Mouse (Mus musculus) liver, postnatal 0 days (tissue): ENCODE measurements around the gene Dsp. TPM values are rescaled to one million over a fixed set of nuclear protein-coding genes. Genes with fewer than 3 reads are reported as not detected.

Experiments
- ATAC-seq: fragments of 200-750 bp; cut with Nextera tagmentation; 2 replicates; pipeline ENCODE4 v1.8.0; 2017; ENCODE audit warnings: mild to moderate bottlenecking, moderate library complexity
- DNase-seq: peaks from one replicate; pipeline ENCODE4 v3.0.0-alpha.2; 2016
- H3K27ac ChIP-seq: fragments of 300-500 bp; sonication (generic); 2 replicates; pipeline ENCODE4 v1.5.1; 2014; ENCODE audit warnings: antibody characterized with exemption, moderate library complexity, mild to moderate bottlenecking, low read depth
- H3K27me3 ChIP-seq: fragments of 300-500 bp; sonication (generic); 2 replicates; pipeline ENCODE4 v1.6.1; 2014; ENCODE audit warnings: low read length, control low read depth, mixed read lengths; ENCODE audit not compliant: insufficient read depth
- H3K36me3 ChIP-seq: fragments of 300-500 bp; sonication (generic); replicated peaks from 2 replicates; pipeline ENCODE4 v1.6.1; 2014; ENCODE audit warnings: mild to moderate bottlenecking, control low read depth, low read length, moderate library complexity, mixed read lengths; ENCODE audit not compliant: insufficient read depth
- H3K4me1 ChIP-seq: fragments of 300-500 bp; sonication (generic); 2 replicates; pipeline ENCODE4 v1.6.1; 2014; ENCODE audit warnings: antibody characterized with exemption, mild to moderate bottlenecking, control low read depth; ENCODE audit not compliant: insufficient read depth
- H3K4me2 ChIP-seq: fragments of 300-500 bp; sonication (generic); 2 replicates; pipeline ENCODE4 v1.6.1; 2014; ENCODE audit warnings: low read depth, mild to moderate bottlenecking, low read length, moderate library complexity, mixed read lengths
- H3K4me3 ChIP-seq: fragments of 300-500 bp; sonication (generic); 2 replicates; pipeline ENCODE4 v1.5.1; 2014; ENCODE audit warnings: low read depth, low read length
- H3K9ac ChIP-seq: fragments of 300-500 bp; sonication (generic); replicated peaks from 2 replicates; pipeline ENCODE4 v1.6.1; 2014; ENCODE audit warnings: mild to moderate bottlenecking, moderate library complexity
- H3K9me3 ChIP-seq: fragments of 300-500 bp; sonication (generic); 2 replicates; pipeline ENCODE4 v1.6.1; 2016; ENCODE audit warnings: mild to moderate bottlenecking, control low read depth, low read length, mixed read lengths
- CTCF ChIP-seq: sonication (generic); IDR thresholded peaks from 2 replicates; pipeline ENCODE4 v1.5.1; 2016; ENCODE audit warnings: antibody characterized with exemption, low read depth
- EP300 ChIP-seq: IDR thresholded peaks from 2 replicates; pipeline ENCODE4 v1.6.1; 2016; ENCODE audit warnings: antibody characterized with exemption, low read depth, mild to moderate bottlenecking
- WGBS: fragments of 180-500 bp; shearing (Covaris S2); extraction: QIAGEN DNeasy Blood & Tissue Kit; methylation state at CpG from one replicate; pipeline ENCODE4 v1.1.7; 2014; ENCODE audit not compliant: insufficient replicate concordance; 5-methylcytosine and 5-hydroxymethylcytosine counted together
- polyA plus RNA-seq: library from polyadenylated mRNA; unstranded; fragments of >200 nt; fragmentation: Nextera tagmentation; extraction: Ambion mirVana; gene quantifications from 2 replicates; pipeline ENCODE4 v1.2.1, GENCODE M21; 2015

Gene Dsp
- 1.9 TPM in 2 replicates for polyA plus RNA-seq

GRCm38 (mm10) chr13:38151069-38151588 lies at the start of gene Dsp:
Gene Dsp, plus strand, starts transcription at chr13:38151294.
- peak; percentile 69 for DNase-seq
- peak; percentile 90 for ATAC-seq
- peak within 1 kb of the TSS; percentile 84 for H3K27ac ChIP-seq

DNA sequence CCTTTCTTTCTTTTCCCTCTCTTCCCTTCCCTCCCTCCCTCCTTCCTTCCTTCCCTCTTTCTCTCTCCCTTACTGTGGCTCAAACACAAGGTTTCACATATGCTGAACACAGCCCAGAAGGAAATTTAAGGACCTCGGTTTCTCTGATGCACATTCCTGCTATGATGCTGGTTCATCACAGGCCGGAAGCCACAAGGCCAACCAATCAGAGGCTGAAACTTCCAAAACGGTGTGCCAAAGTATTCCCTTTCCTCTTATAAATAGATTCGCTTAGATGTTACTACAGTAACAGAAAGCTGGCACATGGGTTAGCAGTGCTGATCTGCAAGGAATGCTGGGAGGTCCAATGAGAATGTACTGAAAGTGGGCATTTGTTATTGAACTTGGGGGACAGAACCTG lies 47.7 kb upstream of the Dsp start:
- DNase-seq (no peak), ATAC-seq (no peak)
- Histone ChIP-seq H3K4me3 (no peak overlapping the region), H3K27ac (no peak overlapping the region), H3K27me3 (no peaks in the 10 kb centered on the region), H3K36me3 (no peaks in the 10 kb centered on the region), H3K9ac (no peak overlapping the region), H3K4me2 (no peak overlapping the region), H3K9me3 (no peaks in the 10 kb centered on the region), H3K4me1 (no peaks in the 10 kb centered on the region)
- no peak for TF ChIP-seq CTCF
- no peak for TF ChIP-seq EP300
- 65% methylated on average over 4 of the region's 4 CpGs for WGBS

More at GRCm38 (mm10) chr13:38151069-38151588, at the start of gene Dsp:
- WGBS = 2% methylated on average over 50 of the region's 58 CpGs
- TF ChIP-seq CTCF (no peak), EP300 (no peak)
- H3K9ac ChIP-seq = peak within 1 kb of the TSS; percentile 58
- H3K4me1 ChIP-seq = peaks cover 13% of the 10 kb centered on the region
- H3K9me3 ChIP-seq = no peaks in the 10 kb centered on the region
- peaks cover 25% of the 10 kb centered on the region for H3K27me3 ChIP-seq
- H3K4me2 ChIP-seq = peak within 1 kb of the TSS; percentile 80
- peak within 1 kb of the TSS; percentile 56 for H3K4me3 ChIP-seq
- H3K36me3 ChIP-seq = no peaks in the 10 kb centered on the region

DNA sequence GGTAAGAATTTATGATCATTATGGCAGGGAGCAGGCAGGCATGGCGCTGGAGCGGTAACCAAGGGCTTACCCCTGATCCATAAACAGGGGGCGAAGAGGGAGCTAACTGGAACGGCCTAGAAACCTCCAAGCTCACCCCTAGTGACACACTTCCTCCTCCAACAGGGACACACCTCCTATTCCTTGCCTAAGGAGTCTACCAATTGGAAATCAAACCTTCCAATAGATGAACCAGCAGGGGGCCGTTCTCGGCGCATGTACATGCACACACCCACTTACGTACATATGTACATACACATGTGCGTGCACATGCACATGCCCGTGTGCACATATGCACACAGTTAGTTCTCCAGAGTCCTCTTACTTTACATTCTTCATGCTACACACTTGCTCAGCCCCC lies 46.6 kb upstream of the Dsp start:
- Histone ChIP-seq H3K4me2 (no peak overlapping the region), H3K27me3 (no peaks in the 10 kb centered on the region), H3K9ac (no peak overlapping the region), H3K27ac (no peak overlapping the region), H3K36me3 (no peaks in the 10 kb centered on the region), H3K9me3 (no peaks in the 10 kb centered on the region), H3K4me1 (no peaks in the 10 kb centered on the region), H3K4me3 (no peak overlapping the region)
- 88% methylated on average over 10 of the region's 10 CpGs for WGBS
- DNase-seq (no peak), ATAC-seq (no peak)
- no peak for TF ChIP-seq CTCF
- TF ChIP-seq EP300 = no peak

GRCm38 (mm10) chr13:38109081-38109480 lies 42.0 kb upstream of the Dsp start:
- TF ChIP-seq EP300 = no peak
- TF ChIP-seq CTCF = no peak
- no peaks in the 10 kb centered on the region for H3K36me3 ChIP-seq
- H3K27ac ChIP-seq = no peak overlapping the region
- no peaks in the 10 kb centered on the region for H3K27me3 ChIP-seq
- DNase-seq (no peak), ATAC-seq (no peak)
- H3K9ac ChIP-seq = no peak overlapping the region
- H3K4me2 ChIP-seq = no peak overlapping the region
- H3K9me3 ChIP-seq = no peaks in the 10 kb centered on the region
- no peaks in the 10 kb centered on the region for H3K4me1 ChIP-seq
- WGBS = 81% methylated on average over 9 of the region's 9 CpGs
- H3K4me3 ChIP-seq = no peak overlapping the region

DNA sequence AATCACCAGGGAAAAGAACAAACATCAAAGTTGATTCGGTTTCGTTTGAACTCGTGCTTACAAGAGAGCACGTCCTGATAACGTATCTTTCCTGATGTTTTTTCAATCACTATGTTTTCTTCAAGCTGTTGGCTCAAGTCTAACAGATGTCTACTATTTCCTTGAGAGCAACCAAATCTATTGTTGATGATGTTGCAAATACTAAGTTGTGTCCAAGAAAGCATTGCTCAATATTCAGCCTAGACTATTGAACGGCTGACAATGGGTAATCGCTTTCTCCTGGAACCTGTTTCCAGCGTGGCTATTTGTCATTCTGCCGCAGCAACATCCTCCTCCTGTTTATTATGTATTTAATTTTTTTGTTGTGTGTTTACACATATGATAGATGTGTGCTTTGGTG lies 28.8 kb upstream of the Dsp start:
- H3K9ac ChIP-seq = no peak overlapping the region
- DNase-seq (no peak), ATAC-seq (no peak)
- TF ChIP-seq EP300 (no peak), CTCF (no peak)
- H3K27me3 ChIP-seq = no peaks in the 10 kb centered on the region
- no peak overlapping the region for H3K4me2 ChIP-seq
- no peaks in the 10 kb centered on the region for H3K9me3 ChIP-seq
- WGBS = 59% methylated on average over 9 of the region's 9 CpGs
- no peak overlapping the region for H3K27ac ChIP-seq
- H3K4me1 ChIP-seq = 0 out of 2 replicates have a peak, but pooled peaks cover 3% of the 10 kb centered on the region
- no peak overlapping the region for H3K4me3 ChIP-seq
- no peaks in the 10 kb centered on the region for H3K36me3 ChIP-seq

GRCm38 (mm10) chr13:38123666-38124065 lies 27.4 kb upstream of the Dsp start:
- no peak for TF ChIP-seq CTCF
- TF ChIP-seq EP300 = no peak
- WGBS = 70% methylated on average over 4 of the region's 4 CpGs
- no peak for DNase-seq

GRCm38 (mm10) chr13:38127683-38128082 lies 23.4 kb upstream of the Dsp start:
- no peak for DNase-seq
- no peak for ATAC-seq
- H3K27ac ChIP-seq = no peak overlapping the region

More at GRCm38 (mm10) chr13:38123666-38124065, 27.4 kb upstream of the Dsp start:
- no peak for ATAC-seq
- no peak overlapping the region for H3K4me3 ChIP-seq
- H3K4me2 ChIP-seq = no peak overlapping the region
- H3K36me3 ChIP-seq = no peaks in the 10 kb centered on the region
- no peaks in the 10 kb centered on the region for H3K27me3 ChIP-seq
- H3K27ac ChIP-seq = no peak overlapping the region
- H3K9ac ChIP-seq = no peak overlapping the region
- no peaks in the 10 kb centered on the region for H3K9me3 ChIP-seq
- 0 out of 2 replicates have a peak, but pooled peaks cover 3% of the 10 kb centered on the region for H3K4me1 ChIP-seq

More at GRCm38 (mm10) chr13:38127683-38128082, 23.4 kb upstream of the Dsp start:
- no peak overlapping the region for H3K4me3 ChIP-seq
- no peak overlapping the region for H3K4me2 ChIP-seq
- 65% methylated on average over 3 of the region's 3 CpGs for WGBS
- H3K36me3 ChIP-seq = no peaks in the 10 kb centered on the region
- no peaks in the 10 kb centered on the region for H3K27me3 ChIP-seq
- H3K4me1 ChIP-seq = no peaks in the 10 kb centered on the region
- no peak for TF ChIP-seq EP300
- no peak for TF ChIP-seq CTCF
- H3K9ac ChIP-seq = no peak overlapping the region
- no peaks in the 10 kb centered on the region for H3K9me3 ChIP-seq
